Mouse (Mus musculus) forebrain, embryonic 15.5 days (tissue): ENCODE results near the gene H2-T3. TPM values are rescaled to one million over a fixed set of nuclear protein-coding genes. Genes with fewer than 3 reads are reported as not detected.
"Not testable (repeated sequence)": the region's sequence is repeated elsewhere in the genome, so short reads cannot be mapped to it uniquely, and the experiment has no call there.

Source experiments
- ATAC-seq: fragments of 200-750 bp; cut with Nextera tagmentation; replicated peaks from 2 replicates; pipeline ENCODE4 v1.8.0; 2017; ENCODE audit warnings: mild to moderate bottlenecking, moderate TSS enrichment, moderate library complexity
- H3K27ac ChIP-seq: fragments of 300-500 bp; sonication (generic); replicated peaks from 2 replicates; pipeline ENCODE4 v1.5.1; 2015; ENCODE audit warnings: mild to moderate bottlenecking, inconsistent platforms
- H3K27me3 ChIP-seq: fragments of 300-500 bp; sonication (generic); 2 replicates; pipeline ENCODE4 v1.6.1; 2015; ENCODE audit warnings: inconsistent platforms
- H3K36me3 ChIP-seq: fragments of 300-500 bp; sonication (generic); 2 replicates; pipeline ENCODE4 v1.6.1; 2015; ENCODE audit warnings: mild to moderate bottlenecking, inconsistent platforms
- H3K4me1 ChIP-seq: fragments of 300-500 bp; sonication (generic); 2 replicates; pipeline ENCODE4 v1.6.1; 2015; ENCODE audit warnings: inconsistent platforms
- H3K4me2 ChIP-seq: fragments of 300-500 bp; sonication (generic); replicated peaks from 2 replicates; pipeline ENCODE4 v1.6.1; 2015; ENCODE audit warnings: mild to moderate bottlenecking, inconsistent platforms
- H3K4me3 ChIP-seq: fragments of 300-500 bp; sonication (generic); 2 replicates; pipeline ENCODE4 v1.5.1; 2015; ENCODE audit warnings: mild to moderate bottlenecking, inconsistent platforms
- H3K9ac ChIP-seq: fragments of 300-500 bp; sonication (generic); replicated peaks from 2 replicates; pipeline ENCODE4 v1.6.1; 2015; ENCODE audit warnings: mild to moderate bottlenecking, inconsistent platforms
- H3K9me3 ChIP-seq: fragments of 300-500 bp; sonication (generic); 2 replicates; pipeline ENCODE4 v1.6.1; 2016; ENCODE audit warnings: inconsistent platforms
- WGBS: fragments of 180-500 bp; shearing (Covaris S2); methylation state at CpG from one replicate; pipeline ENCODE4 v1.1.7; 2015; ENCODE audit warnings: mixed read lengths; 5-methylcytosine and 5-hydroxymethylcytosine counted together
- polyA plus RNA-seq: library from polyadenylated mRNA; unstranded; fragments of >200 nt; fragmentation: Nextera tagmentation; extraction: Ambion mirVana; gene quantifications from 2 replicates; pipeline ENCODE4 v1.2.1, GENCODE M21; 2015

H2-T3 gene
- polyA plus RNA-seq, 1 experiment from 2014 or later, result not detected

GRCm38 (mm10) chr17:36148468-36148867 lies 41.6 kb downstream of the H2-T3 start:
- peaks cover 39% of the 10 kb centered on the region for H3K27me3 ChIP-seq
- H3K4me3 ChIP-seq, H3K9me3 ChIP-seq, H3K36me3 ChIP-seq, H3K27ac ChIP-seq, H3K4me2 ChIP-seq, H3K4me1 ChIP-seq, ATAC-seq, H3K9ac ChIP-seq: not testable (repeated sequence)
- WGBS, result 65% methylated on average over 5 of the region's 5 CpGs

DNA sequence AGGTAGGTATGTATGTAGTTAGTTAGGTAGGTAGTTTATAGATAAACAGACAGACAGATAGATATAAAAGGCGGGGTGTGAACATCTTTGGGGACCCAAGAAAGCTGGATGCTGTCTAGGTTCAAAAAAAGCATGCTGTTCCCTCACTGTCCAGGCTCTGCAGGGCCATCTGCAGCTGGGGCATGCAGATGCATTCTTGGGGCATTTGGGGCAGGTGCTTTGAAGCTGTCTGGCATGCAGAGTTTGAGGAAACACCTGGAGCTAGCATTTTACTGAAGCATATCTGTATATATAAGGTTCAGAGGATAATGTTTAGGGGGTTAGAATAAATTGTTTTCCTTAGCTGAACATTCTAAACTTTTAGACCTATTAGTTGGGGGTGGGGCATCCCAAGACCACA lies 43.1 kb downstream of the H2-T3 start:
- not testable (repeated sequence) for ATAC-seq, H3K9ac ChIP-seq, H3K4me3 ChIP-seq, H3K4me1 ChIP-seq, H3K27ac ChIP-seq, H3K36me3 ChIP-seq, H3K4me2 ChIP-seq, H3K9me3 ChIP-seq
- 85% methylated on average over 1 of the region's 1 CpGs for WGBS
- H3K27me3 ChIP-seq, result peaks cover 39% of the 10 kb centered on the region

DNA sequence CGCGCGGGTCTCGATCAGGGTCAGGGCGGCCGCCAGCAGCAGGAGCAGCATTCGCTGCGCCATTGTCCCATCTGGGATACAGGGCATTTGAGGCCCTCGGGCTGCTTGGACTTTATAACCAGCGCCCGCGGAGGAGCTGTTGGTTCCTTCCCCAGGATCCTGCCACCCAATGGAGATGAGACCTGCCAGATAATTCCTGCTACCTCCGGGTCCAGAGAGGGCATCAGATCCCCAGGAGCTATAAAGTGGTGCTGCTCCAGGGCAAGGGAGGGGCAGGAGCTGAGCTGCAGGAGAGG lies 44.3 kb downstream of the H2-T3 start:
- 4% methylated on average over 13 of the region's 13 CpGs for WGBS
- peak overlapping the region; percentile 37 for H3K4me2 ChIP-seq
- H3K36me3 ChIP-seq, H3K9ac ChIP-seq, H3K9me3 ChIP-seq, ATAC-seq, H3K4me1 ChIP-seq, H3K27ac ChIP-seq: not testable (repeated sequence)
- peaks cover 43% of the 10 kb centered on the region for H3K27me3 ChIP-seq
- peak overlapping the region; percentile 33 for H3K4me3 ChIP-seq

GRCm38 (mm10) chr17:36145111-36145860 lies 44.8 kb downstream of the H2-T3 start:
- peaks cover 44% of the 10 kb centered on the region for H3K27me3 ChIP-seq
- no peaks in the 10 kb centered on the region for H3K9me3 ChIP-seq
- no peaks in the 10 kb centered on the region for H3K36me3 ChIP-seq
- WGBS, result 1% methylated on average over 77 of the region's 78 CpGs
- no peak overlapping the region for H3K27ac ChIP-seq
- H3K4me2 ChIP-seq, result peak overlapping the region; percentile 37
- H3K4me3 ChIP-seq, result peak overlapping the region; percentile 33
- peaks cover 9% of the 10 kb centered on the region for H3K4me1 ChIP-seq
- no peak overlapping the region for H3K9ac ChIP-seq
- no peak for ATAC-seq

GRCm38 (mm10) chr17:36136299-36136848 lies 53.7 kb downstream of the H2-T3 start:
- H3K4me2 ChIP-seq, ATAC-seq, H3K4me3 ChIP-seq, H3K9ac ChIP-seq, H3K27ac ChIP-seq, H3K4me1 ChIP-seq, H3K36me3 ChIP-seq, H3K9me3 ChIP-seq: not testable (repeated sequence)
- 69% methylated on average over 1 of the region's 1 CpGs for WGBS
- peaks cover 19% of the 10 kb centered on the region for H3K27me3 ChIP-seq

Other genes starting within 250 kb of the H2-T3 start
- gene Abcf1, start 220.5 kb downstream of the H2-T3 start, polyA plus RNA-seq, result 88.3 and 90.3 TPM in 2 replicates
- 57.0 and 59.2 TPM in 2 replicates for gene Gnl1, start 210.4 kb downstream of the H2-T3 start, polyA plus RNA-seq
- gene Prr3, start 210.1 kb downstream of the H2-T3 start, polyA plus RNA-seq, result 76.8 and 92.2 TPM in 2 replicates
- gene H2-T24, start 169.7 kb downstream of the H2-T3 start, polyA plus RNA-seq, result 5.4 and 5.8 TPM in 2 replicates
- 6.9 and 7.0 TPM in 2 replicates for gene H2-T23, start 157.4 kb downstream of the H2-T3 start, polyA plus RNA-seq
- gene H2-T22, start 147.5 kb downstream of the H2-T3 start, polyA plus RNA-seq, result 5.8 and 5.9 TPM in 2 replicates
- not detected in 2 replicates for gene Gm6034, start 147.3 kb downstream of the H2-T3 start, polyA plus RNA-seq
- not detected in 2 replicates for gene Gm11127, start 131.9 kb downstream of the H2-T3 start, polyA plus RNA-seq
- gene Gm19684, start 68.6 kb downstream of the H2-T3 start, polyA plus RNA-seq, result not detected in 2 replicates
- not detected in 2 replicates for gene Gm7030, start 60.9 kb downstream of the H2-T3 start, polyA plus RNA-seq
- gene Gm8909, start 21.8 kb downstream of the H2-T3 start, polyA plus RNA-seq, result not detected in 2 replicates
- 101 and 105 TPM in 2 replicates for gene Rpp21, start 67.8 kb upstream of the H2-T3 start, polyA plus RNA-seq
- gene Trim39, start 82.0 kb upstream of the H2-T3 start, polyA plus RNA-seq, result 25.7 and 26.4 TPM in 2 replicates
- gene H2-M10.2, start 96.2 kb upstream of the H2-T3 start, polyA plus RNA-seq, result not detected in 2 replicates
- not detected in 2 replicates for gene H2-M10.1, start 135.9 kb upstream of the H2-T3 start, polyA plus RNA-seq
- gene H2-M10.3, start 178.1 kb upstream of the H2-T3 start, polyA plus RNA-seq, result not detected in 2 replicates